Comparison of ENCODE assay signal across 11 mouse cellular contexts in the genomic region with DNA sequence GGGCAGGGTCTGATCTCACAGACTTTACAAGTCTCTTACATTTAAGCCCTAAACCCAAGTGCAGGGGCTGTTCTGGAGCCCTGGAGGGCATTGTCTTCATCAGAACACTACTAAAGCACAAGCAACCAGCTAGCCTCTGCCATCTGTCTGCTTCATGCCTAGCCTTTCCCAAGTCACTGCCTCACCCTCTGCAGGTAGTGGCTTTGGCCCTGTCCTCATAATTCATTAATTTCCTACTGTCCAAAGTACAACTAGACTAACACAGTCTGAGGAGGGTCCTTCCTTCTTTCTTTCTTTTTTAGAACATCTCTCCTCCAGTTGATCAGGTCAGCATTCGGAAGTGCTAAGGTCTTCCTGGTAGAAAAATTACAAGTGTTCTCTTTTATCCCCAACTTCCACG. TPM values are rescaled to one million over a fixed set of nuclear protein-coding genes. Genes with fewer than 3 reads are reported as not detected.
DNase-seq lines count a peak whose midpoint lies in the region; ATAC-seq lines count a peak whose summit lies in the region.
"Had no signal": no experiment of that assay in that cellular context is flagged by ENCODE, and none has a peak within 500 bp of the region (broad histone marks: within the 10 kb centered on the region; RNA-seq: fewer than 3 reads in every experiment).

No protein-coding gene starts in this region.

- no peak for ATAC-seq in lung, embryonic 15.5 days (ENCODE audit: borderline replicate concordance, extremely low read depth, low FRiP score, low TSS enrichment)
- ATAC-seq in kidney, embryonic 15.5 days (replicated peaks; ENCODE audit: low FRiP score), result no peak
- ATAC-seq in neural tube, embryonic 14.5 days (ENCODE audit: low read depth), result no peak

- no peak overlapping the region for H3K9ac ChIP-seq in lung, embryonic 15.5 days
- no peak overlapping the region for H3K9ac ChIP-seq in kidney, embryonic 15.5 days
- no peak overlapping the region for H3K9ac ChIP-seq in neural tube, embryonic 14.5 days (replicated peaks; ENCODE audit: low read depth, low read length)
- H3K9ac ChIP-seq: forebrain, embryonic 12.5 days had no signal

- H3K4me1 ChIP-seq in heart, embryonic 10.5 days, result peaks cover 26% of the 10 kb centered on the region
- H3K4me1 ChIP-seq in lung, embryonic 15.5 days, result peaks cover 20% of the 10 kb centered on the region
- H3K4me1 ChIP-seq in kidney, embryonic 15.5 days, result peaks cover 51% of the 10 kb centered on the region
- no peaks in the 10 kb centered on the region for H3K4me1 ChIP-seq in neural tube, embryonic 14.5 days (ENCODE audit: control insufficient read depth, insufficient read depth, low read length)

- no peaks in the 10 kb centered on the region for H3K36me3 ChIP-seq in heart, embryonic 10.5 days
- no peaks in the 10 kb centered on the region for H3K36me3 ChIP-seq in lung, embryonic 15.5 days
- H3K36me3 ChIP-seq in kidney, embryonic 15.5 days, result no peaks in the 10 kb centered on the region
- H3K36me3 ChIP-seq in neural tube, embryonic 14.5 days (ENCODE audit: control insufficient read depth, insufficient read depth, low read length), result no peaks in the 10 kb centered on the region
- H3K36me3 ChIP-seq: forebrain, embryonic 12.5 days had no signal

- no peaks in the 10 kb centered on the region for H3K9me3 ChIP-seq in heart, embryonic 10.5 days
- no peaks in the 10 kb centered on the region for H3K9me3 ChIP-seq in lung, embryonic 15.5 days
- no peaks in the 10 kb centered on the region for H3K9me3 ChIP-seq in kidney, embryonic 15.5 days (replicated peaks)
- H3K9me3 ChIP-seq in neural tube, embryonic 14.5 days (ENCODE audit: control insufficient read depth, low read length), result no peaks in the 10 kb centered on the region
- H3K9me3 ChIP-seq: forebrain, embryonic 12.5 days had no signal

- H3K4me3 ChIP-seq in heart, embryonic 10.5 days, result no peak overlapping the region
- H3K4me3 ChIP-seq in lung, embryonic 15.5 days, result peak overlapping the region; percentile 45; the same call in 1 of the 2 replicates
- peak overlapping the region; percentile 57 for H3K4me3 ChIP-seq in kidney, embryonic 15.5 days (replicated peaks)
- H3K4me3 ChIP-seq in neural tube, embryonic 14.5 days (ENCODE audit: low read depth, low read length), result no peak overlapping the region
- H3K4me3 ChIP-seq: forebrain, embryonic 12.5 days had no signal

- H3K4me2 ChIP-seq in lung, embryonic 15.5 days, result peak overlapping the region; percentile 77
- peak overlapping the region; percentile 92 for H3K4me2 ChIP-seq in kidney, embryonic 15.5 days
- H3K4me2 ChIP-seq in neural tube, embryonic 14.5 days (ENCODE audit: low read depth, low read length), result peak overlapping the region; percentile 91; the same call in 1 of the 2 replicates

- intact Hi-C loops in left cerebral cortex, postnatal 25 days (cut with DNase I), result loop anchor here (5.0 kb wide), 1 partner anchor 595 kb away; no protein-coding TSS in a partner anchor

- H3K27ac ChIP-seq in heart, embryonic 10.5 days, result no peak overlapping the region
- H3K27ac ChIP-seq in lung, embryonic 15.5 days, result no peak overlapping the region
- H3K27ac ChIP-seq in kidney, embryonic 15.5 days, result no peak overlapping the region
- H3K27ac ChIP-seq in neural tube, embryonic 14.5 days (ENCODE audit: low read depth, low read length), result no peak overlapping the region
- H3K27ac ChIP-seq: forebrain, embryonic 12.5 days had no signal

- 84% methylated on average over 2 of the region's 2 CpGs for WGBS in heart, embryonic 10.5 days
- 82% methylated on average over 2 of the region's 2 CpGs for whole genome bisulfite sequencing in lung, embryonic 15.5 days
- 87% methylated on average over 2 of the region's 2 CpGs for WGBS in kidney, embryonic 15.5 days
- WGBS in neural tube, embryonic 14.5 days, result 95% methylated on average over 2 of the region's 2 CpGs

- DNase-seq in heart, adult 11 months, result peak; percentile 63
- DNase-seq in heart, embryonic 10.5 days (ENCODE audit: low spot score), result no peak
- no peak for DNase-seq in lung, postnatal 10 days
- DNase-seq in cerebellum, adult 9-11 months, result no peak
- DNase-seq in left cerebral cortex, postnatal 25 days (ENCODE audit: low spot score in 2 of 2), result no peak
- DNase-seq: cerebellum, postnatal 36 days; right cerebral cortex, adult 18-20 months had no signal

- H3K27me3 ChIP-seq in heart, embryonic 10.5 days (ENCODE audit: insufficient read depth, poor library complexity, severe bottlenecking), result peaks cover 44% of the 10 kb centered on the region
- no peaks in the 10 kb centered on the region for H3K27me3 ChIP-seq in lung, embryonic 15.5 days
- peaks cover 29% of the 10 kb centered on the region for H3K27me3 ChIP-seq in kidney, embryonic 15.5 days
- no peaks in the 10 kb centered on the region for H3K27me3 ChIP-seq in neural tube, embryonic 14.5 days (ENCODE audit: control insufficient read depth, insufficient read depth, low read length)

RNA-seq across cellular contexts. Expression of a gene that starts 2.6 kb away (rescaled TPM):
- 5.4 and 8.2 TPM in 2 replicates for polyA plus RNA-seq in heart, embryonic 10.5 days (2016; fragmentation: Nextera tagmentation; extraction: Ambion mirVana)
- polyA plus RNA-seq in lung, embryonic 15.5 days (2015; fragmentation: Nextera tagmentation; extraction: Ambion mirVana), result 35.8 and 38.2 TPM in 2 replicates
- 29.2 and 31.8 TPM in 2 replicates for polyA plus RNA-seq in kidney, embryonic 15.5 days (2015; fragmentation: Nextera tagmentation; extraction: Ambion mirVana)
- 10.6 and 12.7 TPM in 2 replicates for polyA plus RNA-seq in neural tube, embryonic 14.5 days (2014; fragmentation: Nextera tagmentation; extraction: Ambion mirVana)
- 10 to 100 TPM; 46.1 to 47.9 TPM for total RNA-seq in left cerebral cortex, postnatal 25 days (2021)

Comparison
In these comparisons a context has a peak if more than half of its experiments do, and no peak if none do; other contexts are left out.
1. H3K4me3 ChIP-seq: peak in lung, embryonic 15.5 days (single experiment) and kidney, embryonic 15.5 days (single experiment); none in heart, embryonic 10.5 days (single experiment) and neural tube, embryonic 14.5 days (single experiment).
2. Peak in every context shown above with its lines, with median percentiles within 50 percentile points of each other: H3K4me2 ChIP-seq.